Mouse (Mus musculus): ENCODE data around the gene Akr1b3. TPM values are rescaled to one million over a fixed set of nuclear protein-coding genes. Genes with fewer than 3 reads are reported as not detected.
A peak's percentile ranks its signal among the peaks of the same experiment; 100 is the strongest.
"Not testable (repeated sequence)": the region's sequence is repeated elsewhere in the genome, so short reads cannot be mapped to it uniquely, and the experiment has no call there.

Gene Akr1b3
- total and polyA plus RNA-seq, 2 experiments from 2014 or later: 79.8 to 105 TPM

DNA sequence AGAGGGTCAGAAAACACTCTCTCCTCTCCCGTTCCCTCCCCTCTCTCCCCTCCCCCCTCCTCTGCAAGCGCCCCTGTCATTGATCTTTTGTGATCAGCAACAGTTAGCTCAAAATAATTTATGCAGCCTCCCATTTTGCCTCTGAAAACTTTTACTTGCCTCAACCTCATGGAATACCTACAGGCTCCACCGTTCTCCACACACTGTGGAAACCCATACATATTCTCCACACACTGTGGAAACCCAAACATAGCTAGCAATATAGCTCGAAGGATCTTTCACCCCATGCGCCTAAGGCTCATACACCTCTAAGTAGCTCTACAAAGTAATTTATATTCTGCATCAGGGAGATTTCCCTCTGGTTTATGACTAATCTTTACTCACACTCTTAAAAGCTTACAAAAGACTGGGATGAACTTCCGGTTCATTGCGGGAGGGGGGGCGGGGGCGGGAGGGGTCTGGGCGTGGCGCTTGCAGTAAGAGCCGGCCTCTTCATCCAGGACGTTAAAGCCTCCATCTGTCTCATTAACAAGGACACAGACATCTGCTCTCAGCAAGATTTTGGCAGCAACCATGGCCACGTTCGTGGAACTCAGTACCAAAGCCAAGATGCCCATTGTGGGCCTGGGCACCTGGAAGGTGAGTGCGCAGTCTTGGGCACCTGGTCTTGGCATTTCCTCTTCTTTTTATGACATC, 36.5 kb upstream of the Akr1b3 start, which contains the start of gene Akr1b8:
Akr1b8 (plus strand) TSS at position 462 of the 696 bp plus-strand sequence.
- peak; percentile 62 for DNase-seq (ENCODE audit: low spot score)
- no peaks in the 10 kb centered on the region for H3K27me3 ChIP-seq (ENCODE audit: insufficient read depth, low read length)
- H3K9me3 ChIP-seq (ENCODE audit: low read length): no peaks in the 10 kb centered on the region
- H3K9ac ChIP-seq (replicated peaks; ENCODE audit: low read length, poor library complexity, severe bottlenecking): no peak within 1 kb of the TSS
- 19% methylated on average over 16 of the region's 16 CpGs for WGBS
- H3K4me2 ChIP-seq (ENCODE audit: low read depth, low read length, poor library complexity, severe bottlenecking): peak within 1 kb of the TSS; percentile 20
- H3K27ac ChIP-seq (ENCODE audit: low read depth, low read length): no peak within 1 kb of the TSS
- TF ChIP-seq CTCF (IDR thresholded peaks at IDR 0.05): no peak
- no peak within 1 kb of the TSS for H3K4me3 ChIP-seq (ENCODE audit: low read depth, low read length)
- ATAC-seq (ENCODE audit: low FRiP score): no peak
- no peaks in the 10 kb centered on the region for H3K36me3 ChIP-seq (ENCODE audit: insufficient read depth, low read length)
- H3K4me1 ChIP-seq (ENCODE audit: insufficient read depth, low read length): no peaks in the 10 kb centered on the region

DNA sequence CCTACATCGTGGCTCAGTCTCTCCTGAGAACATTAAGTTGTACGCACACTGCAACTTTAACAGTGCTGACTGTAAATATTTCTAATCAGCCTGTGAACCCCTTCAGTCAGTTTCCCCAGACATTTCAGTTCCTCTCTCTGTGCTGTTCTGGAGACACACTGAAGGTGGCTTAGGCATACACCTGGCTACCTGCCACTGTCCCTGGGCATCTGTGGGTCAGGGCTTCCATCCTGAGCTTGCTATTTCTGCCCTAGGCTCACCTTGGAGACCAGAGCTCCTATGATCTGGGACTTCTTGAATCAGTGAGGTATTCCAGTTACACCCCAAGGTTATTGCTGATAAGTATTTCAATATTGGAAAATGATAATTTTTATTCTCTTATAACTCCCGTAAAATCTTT, 35.1 kb upstream of the Akr1b3 start:
- H3K9ac ChIP-seq (replicated peaks; ENCODE audit: low read length, poor library complexity, severe bottlenecking): no peak overlapping the region
- H3K4me2 ChIP-seq (ENCODE audit: low read depth, low read length, poor library complexity, severe bottlenecking): no peak overlapping the region
- H3K27ac ChIP-seq (ENCODE audit: low read depth, low read length): no peak overlapping the region
- ATAC-seq (ENCODE audit: low FRiP score) (no peak), DNase-seq (ENCODE audit: low spot score) (no peak)
- no peaks in the 10 kb centered on the region for H3K36me3 ChIP-seq (ENCODE audit: insufficient read depth, low read length)
- H3K27me3 ChIP-seq (ENCODE audit: insufficient read depth, low read length): no peaks in the 10 kb centered on the region
- no peak overlapping the region for H3K4me3 ChIP-seq (ENCODE audit: low read depth, low read length)
- 91% methylated on average over 3 of the region's 3 CpGs for WGBS
- no peaks in the 10 kb centered on the region for H3K4me1 ChIP-seq (ENCODE audit: insufficient read depth, low read length)
- TF ChIP-seq CTCF (IDR thresholded peaks at IDR 0.05): no peak
- no peaks in the 10 kb centered on the region for H3K9me3 ChIP-seq (ENCODE audit: low read length)

DNA sequence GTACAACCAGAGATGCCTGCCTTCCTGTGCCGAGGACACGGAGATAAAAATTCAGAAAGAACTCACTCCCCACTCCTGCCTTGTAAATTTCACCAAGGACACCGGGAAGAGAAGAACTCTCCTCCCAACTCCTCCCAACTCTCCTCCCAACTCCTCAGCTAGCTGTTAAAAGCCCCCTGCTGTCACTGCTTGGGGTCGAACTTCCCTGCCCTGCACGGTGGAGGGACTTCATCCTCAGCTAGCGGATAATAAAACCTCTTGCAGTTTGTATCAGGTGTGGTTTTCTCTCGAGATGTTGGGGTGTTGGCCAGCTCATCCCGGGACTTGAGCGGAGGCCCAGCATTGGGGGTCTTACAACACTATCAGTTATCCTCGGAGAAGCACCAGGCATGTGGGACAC, 34.2 kb upstream of the Akr1b3 start:
- not testable (repeated sequence) for DNase-seq (ENCODE audit: low spot score); H3K4me3 ChIP-seq (ENCODE audit: low read depth, low read length); H3K9ac ChIP-seq (replicated peaks; ENCODE audit: low read length, poor library complexity, severe bottlenecking); H3K4me1 ChIP-seq (ENCODE audit: insufficient read depth, low read length); H3K27ac ChIP-seq (ENCODE audit: low read depth, low read length); H3K27me3 ChIP-seq (ENCODE audit: insufficient read depth, low read length); H3K4me2 ChIP-seq (ENCODE audit: low read depth, low read length, poor library complexity, severe bottlenecking); H3K36me3 ChIP-seq (ENCODE audit: insufficient read depth, low read length); H3K9me3 ChIP-seq (ENCODE audit: low read length); ATAC-seq (ENCODE audit: low FRiP score)
- WGBS: 58% methylated on average over 8 of the region's 10 CpGs

DNA sequence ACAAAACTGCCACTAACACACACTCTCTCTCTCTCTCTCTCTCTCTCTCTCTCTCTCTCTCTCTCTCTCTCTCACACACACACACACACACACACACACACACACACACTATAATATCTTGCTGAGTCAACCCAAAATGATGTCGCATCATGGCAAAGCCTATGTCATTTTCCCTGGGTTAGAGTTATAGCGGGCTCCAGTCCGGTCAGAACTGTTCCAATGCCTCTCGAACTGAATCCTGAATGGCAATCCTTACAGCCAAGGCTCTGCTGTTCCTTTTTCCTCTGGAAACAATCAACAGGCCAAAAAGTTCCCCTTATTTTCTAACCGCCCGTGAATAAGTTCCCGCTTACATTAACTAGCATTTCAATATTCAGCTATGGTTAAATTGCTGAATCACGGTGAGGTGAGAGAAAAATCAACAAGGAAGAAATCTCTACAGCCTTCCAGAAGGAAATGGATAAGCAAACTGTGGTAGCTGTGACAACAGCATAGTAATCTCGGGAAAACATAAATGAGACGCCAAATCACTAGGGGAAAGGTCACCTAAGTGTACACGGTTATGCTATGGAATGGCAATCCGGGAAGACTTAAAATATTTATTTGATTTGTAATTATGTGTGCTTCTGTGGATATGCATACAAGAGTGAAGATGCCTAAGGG, 32.9 kb upstream of the Akr1b3 start:
- Histone ChIP-seq H3K27me3 (ENCODE audit: insufficient read depth, low read length) (no peaks in the 10 kb centered on the region), H3K4me1 (ENCODE audit: insufficient read depth, low read length) (no peaks in the 10 kb centered on the region), H3K27ac (ENCODE audit: low read depth, low read length) (no peak overlapping the region), H3K4me3 (ENCODE audit: low read depth, low read length) (no peak overlapping the region), H3K4me2 (ENCODE audit: low read depth, low read length, poor library complexity, severe bottlenecking) (no peak overlapping the region), H3K36me3 (ENCODE audit: insufficient read depth, low read length) (no peaks in the 10 kb centered on the region), H3K9ac (replicated peaks; ENCODE audit: low read length, poor library complexity, severe bottlenecking) (no peak overlapping the region), H3K9me3 (ENCODE audit: low read length) (no peaks in the 10 kb centered on the region)
- no peak for DNase-seq (ENCODE audit: low spot score)
- TF ChIP-seq CTCF (IDR thresholded peaks at IDR 0.05): no peak
- ATAC-seq (ENCODE audit: low FRiP score): no peak
- 84% methylated on average over 12 of the region's 12 CpGs for WGBS

DNA sequence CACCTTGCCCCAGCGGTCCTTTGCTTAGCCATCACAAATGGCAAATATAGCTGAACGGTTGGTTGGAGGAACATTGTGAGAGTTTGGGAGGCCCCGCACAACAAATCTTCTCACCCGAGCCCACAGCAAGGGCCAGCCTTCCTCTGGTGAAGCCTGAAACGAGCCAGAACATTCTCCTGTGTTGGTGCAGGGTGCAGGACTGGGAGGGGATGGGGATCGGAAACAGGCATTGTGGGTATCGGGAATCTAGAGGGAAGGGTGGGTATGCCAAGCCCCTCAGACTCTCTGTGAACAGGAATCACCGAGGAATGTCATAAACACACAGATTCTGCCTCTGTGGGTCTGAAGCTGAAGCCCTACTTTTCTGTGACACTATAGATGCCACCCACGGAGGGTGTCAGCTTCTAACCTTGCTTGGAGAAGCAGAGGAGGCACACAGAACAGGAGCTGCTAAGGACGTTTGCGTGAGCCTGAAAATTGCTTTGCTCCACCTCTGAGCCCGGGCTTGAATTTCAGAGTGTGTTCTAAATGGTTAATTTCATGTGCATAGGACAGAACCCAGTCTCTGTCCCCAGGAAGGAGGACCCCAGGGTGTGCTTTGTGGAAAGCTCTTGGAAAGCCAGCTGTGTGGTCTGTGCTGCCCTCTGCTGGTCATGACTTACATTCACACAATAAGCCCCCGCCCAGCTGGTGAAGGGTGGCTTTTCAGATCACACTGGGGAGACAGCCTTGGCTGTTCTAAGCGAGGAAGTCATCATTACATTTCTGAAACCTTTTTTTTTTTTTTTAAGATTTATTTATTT, 29.0 kb upstream of the Akr1b3 start:
- Histone ChIP-seq H3K27me3 (ENCODE audit: insufficient read depth, low read length) (no peaks in the 10 kb centered on the region), H3K4me2 (ENCODE audit: low read depth, low read length, poor library complexity, severe bottlenecking) (no peak overlapping the region), H3K36me3 (ENCODE audit: insufficient read depth, low read length) (no peaks in the 10 kb centered on the region), H3K4me1 (ENCODE audit: insufficient read depth, low read length) (no peaks in the 10 kb centered on the region), H3K9ac (replicated peaks; ENCODE audit: low read length, poor library complexity, severe bottlenecking) (no peak overlapping the region), H3K4me3 (ENCODE audit: low read depth, low read length) (no peak overlapping the region), H3K27ac (ENCODE audit: low read depth, low read length) (no peak overlapping the region), H3K9me3 (ENCODE audit: low read length) (no peaks in the 10 kb centered on the region)
- WGBS: 51% methylated on average over 14 of the region's 14 CpGs
- ATAC-seq (ENCODE audit: low FRiP score) (peak; percentile 54; the same call in 1 of the 2 replicates), DNase-seq (ENCODE audit: low spot score) (peak; percentile 88)
- TF ChIP-seq CTCF (IDR thresholded peaks at IDR 0.05): peak; percentile 91
